Comparison of ENCODE assay signal across 31 mouse cellular contexts in genomic region chr16:92472898-92473297, GRCm38 (mm10). TPM values are rescaled to one million over a fixed set of nuclear protein-coding genes. Genes with fewer than 3 reads are reported as not detected.
DNase-seq lines count a peak whose midpoint lies in the region; ATAC-seq and TF ChIP-seq lines count a peak whose summit lies in the region.
"Had no signal": no experiment of that assay in that cellular context is flagged by ENCODE, and none has a peak within 500 bp of the region (broad histone marks: within the 10 kb centered on the region; RNA-seq: fewer than 3 reads in every experiment).

No protein-coding gene starts in this region.

- WGBS in lung, embryonic 14.5 days, result 31% methylated on average over 3 of the region's 3 CpGs
- WGBS in neural tube, embryonic 15.5 days, result 75% methylated on average over 3 of the region's 3 CpGs
- WGBS in midbrain, embryonic 15.5 days, result 88% methylated on average over 3 of the region's 3 CpGs

- ATAC-seq in lung, embryonic 14.5 days (ENCODE audit: insufficient read depth), result peak; percentile 88
- ATAC-seq in neural tube, embryonic 15.5 days (ENCODE audit: low FRiP score), result no peak
- ATAC-seq in midbrain, embryonic 15.5 days (replicated peaks), result no peak
- ATAC-seq: forebrain, embryonic 16.5 days; hindbrain, embryonic 16.5 days had no signal

- no peak for TF ChIP-seq CTCF in lung, embryonic 14.5 days (IDR thresholded peaks at IDR 0.05; ENCODE audit: low read depth)
- no peak for TF ChIP-seq CTCF in ES-Bruce4 (IDR thresholded peaks at IDR 0.05; ENCODE audit: low read depth, low read length)

- no peak overlapping the region for H3K27ac ChIP-seq in lung, embryonic 14.5 days (ENCODE audit: low read depth)
- H3K27ac ChIP-seq in ES-Bruce4 (ENCODE audit: insufficient read depth, low read length), result peak overlapping the region; percentile 13; the same call in 1 of the 2 replicates
- no peak overlapping the region for H3K27ac ChIP-seq in neural tube, embryonic 15.5 days (replicated peaks)
- no peak overlapping the region for H3K27ac ChIP-seq in midbrain, embryonic 15.5 days
- H3K27ac ChIP-seq: embryonic facial prominence, embryonic 10.5 days; embryonic facial prominence, embryonic 13.5 days; forebrain, embryonic 12.5 days; heart, adult 2 months; heart, embryonic 15.5 days; hindbrain, embryonic 10.5 days; hindbrain, embryonic 13.5 days had no signal

- no peak overlapping the region for H3K4me2 ChIP-seq in lung, embryonic 14.5 days
- no peak overlapping the region for H3K4me2 ChIP-seq in neural tube, embryonic 15.5 days
- H3K4me2 ChIP-seq in midbrain, embryonic 15.5 days, result no peak overlapping the region
- H3K4me2 ChIP-seq: embryonic facial prominence, embryonic 13.5 days; forebrain, embryonic 12.5 days; heart, embryonic 12.5 days; heart, embryonic 15.5 days; hindbrain, embryonic 13.5 days had no signal

- H3K27me3 ChIP-seq in lung, embryonic 14.5 days (ENCODE audit: insufficient read depth, low read length), result no peaks in the 10 kb centered on the region
- H3K27me3 ChIP-seq in ES-Bruce4 (ENCODE audit: control insufficient read depth, insufficient read depth, low read length, poor library complexity, severe bottlenecking), result no peaks in the 10 kb centered on the region
- no peaks in the 10 kb centered on the region for H3K27me3 ChIP-seq in neural tube, embryonic 15.5 days (replicated peaks)
- no peaks in the 10 kb centered on the region for H3K27me3 ChIP-seq in midbrain, embryonic 15.5 days (replicated peaks)
- H3K27me3 ChIP-seq: CH12.LX; heart, embryonic 12.5 days had no signal

- no peak for TF ChIP-seq EP300 in ES-Bruce4 (IDR thresholded peaks at IDR 0.05; ENCODE audit: insufficient read depth, low read depth, low read length)

- H3K9ac ChIP-seq in lung, embryonic 14.5 days, result no peak overlapping the region
- no peak overlapping the region for H3K9ac ChIP-seq in ES-Bruce4 (ENCODE audit: low read depth, poor library complexity, severe bottlenecking)
- no peak overlapping the region for H3K9ac ChIP-seq in neural tube, embryonic 15.5 days (replicated peaks)
- no peak overlapping the region for H3K9ac ChIP-seq in midbrain, embryonic 15.5 days
- H3K9ac ChIP-seq: embryonic facial prominence, embryonic 13.5 days; forebrain, embryonic 12.5 days; heart, embryonic 12.5 days; heart, embryonic 15.5 days; hindbrain, embryonic 13.5 days had no signal

- H3K4me1 ChIP-seq in lung, embryonic 14.5 days (ENCODE audit: insufficient read depth), result peaks cover 6% of the 10 kb centered on the region; the same call in 1 of the 2 replicates
- peaks cover 6% of the 10 kb centered on the region for H3K4me1 ChIP-seq in ES-Bruce4 (ENCODE audit: control insufficient read depth, insufficient read depth, low read length)
- H3K4me1 ChIP-seq in neural tube, embryonic 15.5 days, result no peaks in the 10 kb centered on the region
- H3K4me1 ChIP-seq in midbrain, embryonic 15.5 days, result no peaks in the 10 kb centered on the region
- H3K4me1 ChIP-seq: forebrain, embryonic 12.5 days; hindbrain, embryonic 13.5 days had no signal

- TF ChIP-seq POLR2A in ES-Bruce4 (IDR thresholded peaks at IDR 0.05; ENCODE audit: insufficient read depth, low read length), result no peak

- peak; percentile 81 for DNase-seq in lung, embryonic 14.5 days
- DNase-seq in lung, adult 18-20 months, result no peak
- peak; percentile 72 for DNase-seq in lung, postnatal 10 days
- peak; percentile 39 to 76 for DNase-seq in lung, postnatal 4 days
- DNase-seq: adrenal gland, adult 2 months; adrenal gland, postnatal 14 days; B cell, adult 2 months; cerebellum, adult 11-12 months; cerebellum, adult 8-10 months; cerebellum, postnatal 10 days; cerebellum, postnatal 36 days; embryo, embryonic 11 days; gastrocnemius, postnatal 10 days; gastrocnemius, postnatal 36 days; heart, adult 2 months; heart, postnatal 10 days; heart, postnatal 36 days had no signal

- no peaks in the 10 kb centered on the region for H3K36me3 ChIP-seq in lung, embryonic 14.5 days (ENCODE audit: insufficient read depth)
- H3K36me3 ChIP-seq in ES-Bruce4 (ENCODE audit: control insufficient read depth, insufficient read depth, low read length, poor library complexity, severe bottlenecking), result no peaks in the 10 kb centered on the region
- H3K36me3 ChIP-seq in neural tube, embryonic 15.5 days, result no peaks in the 10 kb centered on the region
- H3K36me3 ChIP-seq in midbrain, embryonic 15.5 days (replicated peaks), result no peaks in the 10 kb centered on the region
- H3K36me3 ChIP-seq: embryonic facial prominence, embryonic 10.5 days; embryonic facial prominence, embryonic 13.5 days; forebrain, embryonic 12.5 days; heart, embryonic 12.5 days; heart, embryonic 15.5 days; hindbrain, embryonic 10.5 days; hindbrain, embryonic 13.5 days had no signal

- no peaks in the 10 kb centered on the region for H3K9me3 ChIP-seq in lung, embryonic 14.5 days (ENCODE audit: low read depth, low read length)
- no peaks in the 10 kb centered on the region for H3K9me3 ChIP-seq in ES-Bruce4 (replicated peaks; ENCODE audit: control insufficient read depth, insufficient read depth, low read length, poor library complexity, severe bottlenecking)
- no peaks in the 10 kb centered on the region for H3K9me3 ChIP-seq in neural tube, embryonic 15.5 days (replicated peaks)
- no peaks in the 10 kb centered on the region for H3K9me3 ChIP-seq in midbrain, embryonic 15.5 days
- H3K9me3 ChIP-seq: embryonic facial prominence, embryonic 10.5 days; embryonic facial prominence, embryonic 13.5 days; forebrain, embryonic 12.5 days; heart, embryonic 12.5 days; heart, embryonic 15.5 days; hindbrain, embryonic 10.5 days; hindbrain, embryonic 13.5 days had no signal

- no peak overlapping the region for H3K4me3 ChIP-seq in lung, embryonic 14.5 days (ENCODE audit: low read depth, low read length)
- H3K4me3 ChIP-seq in ES-Bruce4 (ENCODE audit: low read depth, low read length), result no peak overlapping the region
- H3K4me3 ChIP-seq in neural tube, embryonic 15.5 days (replicated peaks), result no peak overlapping the region
- H3K4me3 ChIP-seq in midbrain, embryonic 15.5 days, result no peak overlapping the region
- H3K4me3 ChIP-seq: embryonic facial prominence, embryonic 10.5 days; embryonic facial prominence, embryonic 13.5 days; erythroblast, embryonic 14.5 days; forebrain, embryonic 12.5 days; heart, adult 2 months; heart, embryonic 12.5 days; heart, embryonic 15.5 days; hindbrain, embryonic 10.5 days; hindbrain, embryonic 13.5 days had no signal

RNA-seq across cellular contexts. Expression of gene Rcan1, which starts 2.2 kb away (rescaled TPM):
- polyA plus RNA-seq in lung, embryonic 14.5 days (2014; fragmentation: Nextera tagmentation; extraction: Ambion mirVana), result 47.8 and 49.7 TPM in 2 replicates
- 37.2 and 42.8 TPM in 2 replicates for polyA plus RNA-seq in ES-Bruce4 (2011; ENCODE audit: insufficient read depth, insufficient read length, low read depth, missing spikeins)
- 67.1 and 79.4 TPM in 2 replicates for polyA plus RNA-seq in neural tube, embryonic 15.5 days (2015; fragmentation: Nextera tagmentation; extraction: Ambion mirVana)
- 82.1 and 82.9 TPM in 2 replicates for polyA plus RNA-seq in midbrain, embryonic 15.5 days (2015; fragmentation: Nextera tagmentation; extraction: Ambion mirVana)

RNA-seq across cellular contexts. Expression of gene Clic6, which starts 12.6 kb away (rescaled TPM):
- 8.9 and 10.2 TPM in 2 replicates for polyA plus RNA-seq in lung, embryonic 14.5 days (2014; fragmentation: Nextera tagmentation; extraction: Ambion mirVana)
- 5.5 and 6.8 TPM in 2 replicates for polyA plus RNA-seq in ES-Bruce4 (2011; ENCODE audit: insufficient read depth, insufficient read length, low read depth, missing spikeins)
- 0.50 and 3.5 TPM in 2 replicates for polyA plus RNA-seq in neural tube, embryonic 15.5 days (2015; fragmentation: Nextera tagmentation; extraction: Ambion mirVana)
- polyA plus RNA-seq in midbrain, embryonic 15.5 days (2015; fragmentation: Nextera tagmentation; extraction: Ambion mirVana), result 3.2 and 3.7 TPM in 2 replicates
- polyA plus RNA-seq: erythroblast, embryonic 14.5 days had no signal

Comparison
In these comparisons a context has a peak if more than half of its experiments do, and no peak if none do; other contexts are left out.
1. DNase-seq: peak in lung, embryonic 14.5 days (single experiment), lung, postnatal 10 days (single experiment) and lung, postnatal 4 days (2 of 2); none in lung, adult 18-20 months (0 of 2).